Mouse (Mus musculus) c-Kit-positive CD71-negative TER-119-negative erythroid progenitor cells, embryonic 14.5 days (primary cell): ENCODE results near the gene Acbd6.
A peak's percentile ranks its signal among the peaks of the same experiment; 100 is the strongest.

ENCODE experiments used
- DNase-seq: peaks from one replicate; pipeline ENCODE4 v3.0.0-alpha.2; 2013; ENCODE audit warnings: low read depth

Gene Acbd6

DNA sequence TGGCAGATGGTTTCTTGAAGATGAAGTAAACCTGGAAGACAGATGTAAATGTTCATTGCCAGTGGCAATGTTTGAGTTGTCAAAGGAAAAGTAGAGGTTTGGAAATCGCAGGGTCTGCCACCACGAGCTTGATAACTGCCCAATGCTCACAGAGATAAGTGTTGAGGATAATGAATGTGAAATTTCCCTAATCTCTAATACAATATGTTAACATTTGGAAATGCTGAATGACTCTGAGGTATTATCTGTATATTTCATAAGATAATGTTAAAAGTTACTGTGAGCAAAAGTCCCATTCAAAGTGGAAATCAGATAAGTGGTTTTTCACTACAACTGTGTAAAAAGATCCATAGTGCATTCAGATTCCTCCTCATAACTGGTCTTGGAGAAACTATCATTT is 2.8 kb downstream of the Acbd6 start:
- DNase-seq = no peak

- no peak for DNase-seq
These were observed 4.3 kb downstream of the Acbd6 start for GRCm38 (mm10) chr1:155562206-155562605.

DNA sequence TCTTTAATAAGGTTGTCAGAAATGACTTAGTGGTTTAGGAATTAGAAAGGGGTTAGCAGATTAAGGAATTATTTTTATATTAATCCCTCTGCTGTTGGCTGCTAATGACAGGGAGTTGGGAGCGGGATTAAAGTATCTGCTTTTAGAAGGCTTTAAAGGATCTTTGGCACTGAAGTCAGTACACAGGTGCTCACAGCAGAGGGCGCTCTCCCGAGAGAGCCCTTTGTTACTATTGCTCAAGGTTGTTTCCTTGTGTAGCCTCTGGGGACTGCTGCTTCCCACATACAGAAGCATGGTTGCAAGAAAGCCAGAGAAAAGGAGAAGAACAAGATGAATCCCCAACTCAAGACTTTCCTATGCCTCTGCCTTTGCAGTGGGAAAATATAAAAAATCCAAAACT is 6.8 kb downstream of the Acbd6 start:
- peak; percentile 63 for DNase-seq

DNA sequence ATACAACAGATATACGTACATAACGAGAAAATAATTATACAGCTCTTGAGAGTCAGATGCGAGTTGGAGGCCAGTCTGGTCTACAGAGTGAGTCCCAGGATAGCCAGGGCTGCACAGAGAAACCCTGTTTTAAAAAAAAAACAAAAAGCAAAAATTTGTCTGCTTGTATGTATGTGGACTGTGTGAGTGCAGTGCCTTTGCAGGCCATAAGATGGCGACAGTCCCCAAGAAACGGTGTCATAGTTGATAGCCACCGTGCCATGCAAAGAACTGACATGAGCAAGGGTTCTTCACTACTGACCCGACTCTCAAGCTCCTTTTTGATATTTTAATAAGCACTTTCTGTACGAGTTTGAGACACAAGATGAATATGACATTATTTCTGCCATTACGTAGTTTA is 10.2 kb downstream of the Acbd6 start:
- no peak for DNase-seq

- DNase-seq = no peak
These were observed 11.4 kb downstream of the Acbd6 start for GRCm38 (mm10) chr1:155569340-155569739.

GRCm38 (mm10) chr1:155574966-155575673 is 17.2 kb downstream of the Acbd6 start:
- DNase-seq = no peak

- peak; percentile 73 for DNase-seq
These were observed 18.5 kb downstream of the Acbd6 start for GRCm38 (mm10) chr1:155576432-155576831.

- DNase-seq = no peak
These were observed 19.4 kb downstream of the Acbd6 start for GRCm38 (mm10) chr1:155577316-155577715.

DNA sequence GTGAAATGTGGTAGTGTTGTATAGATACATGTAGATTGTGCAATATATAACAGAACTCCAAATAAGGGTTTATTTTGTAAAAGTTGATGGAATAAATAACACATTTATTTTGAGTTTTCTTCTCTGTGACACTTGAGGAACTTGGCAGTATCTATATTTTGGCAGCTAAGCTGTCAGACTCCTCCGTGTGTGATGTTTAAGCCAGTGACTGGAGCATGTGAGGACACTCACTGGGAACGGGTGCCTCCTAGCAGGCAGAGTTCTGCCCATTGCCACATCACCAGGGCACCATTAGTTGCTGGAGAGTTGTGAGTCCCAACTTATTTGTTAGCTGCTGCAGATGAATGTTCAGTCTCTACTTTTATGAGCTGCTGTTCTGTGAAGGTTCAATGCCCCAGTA is 30.0 kb downstream of the Acbd6 start:
- DNase-seq = no peak

GRCm38 (mm10) chr1:155594141-155594540 is 36.2 kb downstream of the Acbd6 start:
- no peak for DNase-seq

DNA sequence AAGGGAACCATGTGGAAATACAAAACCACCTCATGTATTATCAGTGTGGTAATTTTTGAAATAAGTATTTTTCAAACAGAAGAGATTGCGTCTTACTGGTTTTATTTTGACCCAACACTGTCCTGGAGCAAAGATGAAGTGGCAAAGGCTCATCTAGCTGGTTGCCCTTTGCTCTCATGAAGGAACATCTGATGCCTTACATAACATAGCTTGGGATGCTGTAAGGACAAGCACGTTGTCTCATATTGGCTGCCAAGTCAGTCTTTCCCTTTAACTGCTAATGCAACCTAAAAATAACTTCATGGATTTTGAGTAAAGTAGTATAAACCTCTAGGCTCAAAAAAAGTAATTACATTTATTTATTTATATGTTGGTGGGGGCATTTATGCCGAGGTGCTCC is 38.7 kb downstream of the Acbd6 start:
- no peak for DNase-seq

GRCm38 (mm10) chr1:155604706-155605105 is 46.8 kb downstream of the Acbd6 start:
- no peak for DNase-seq

DNA sequence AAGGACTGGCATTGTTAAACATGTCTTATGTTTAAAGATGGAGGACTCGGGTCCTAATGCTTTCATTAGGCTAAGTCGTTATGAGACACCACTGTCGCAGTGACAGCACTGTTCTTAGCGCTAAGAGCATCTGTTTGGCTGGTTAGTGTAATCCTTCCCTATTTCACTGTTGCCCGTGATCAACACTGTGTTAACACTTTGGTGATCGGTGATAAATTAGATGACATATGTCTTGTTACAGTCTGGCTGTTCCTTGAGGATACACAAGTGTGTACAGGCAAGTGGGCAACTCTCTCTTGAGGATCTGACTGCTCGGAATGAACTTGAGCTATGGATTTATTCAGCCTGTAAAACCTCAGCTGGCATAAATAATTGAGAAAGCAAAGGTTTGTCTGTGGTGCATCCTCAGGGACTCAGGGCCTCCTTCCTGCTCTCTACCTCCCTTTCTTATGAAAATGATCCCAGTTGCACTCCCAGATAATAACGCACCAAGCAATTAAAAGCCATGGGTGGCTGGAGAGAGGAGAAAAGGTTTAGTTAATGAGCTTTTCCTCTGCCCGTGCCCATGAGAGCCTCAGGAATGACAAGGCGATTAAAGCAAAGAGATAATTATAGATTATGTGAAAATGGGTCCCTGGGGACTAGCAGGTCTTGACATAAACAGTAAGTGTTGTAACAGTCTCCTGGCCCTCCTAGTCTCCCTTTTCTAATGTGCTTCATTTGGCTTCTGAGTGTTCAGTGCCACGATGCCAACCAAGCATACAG is 47.7 kb downstream of the Acbd6 start:
- no peak for DNase-seq

DNA sequence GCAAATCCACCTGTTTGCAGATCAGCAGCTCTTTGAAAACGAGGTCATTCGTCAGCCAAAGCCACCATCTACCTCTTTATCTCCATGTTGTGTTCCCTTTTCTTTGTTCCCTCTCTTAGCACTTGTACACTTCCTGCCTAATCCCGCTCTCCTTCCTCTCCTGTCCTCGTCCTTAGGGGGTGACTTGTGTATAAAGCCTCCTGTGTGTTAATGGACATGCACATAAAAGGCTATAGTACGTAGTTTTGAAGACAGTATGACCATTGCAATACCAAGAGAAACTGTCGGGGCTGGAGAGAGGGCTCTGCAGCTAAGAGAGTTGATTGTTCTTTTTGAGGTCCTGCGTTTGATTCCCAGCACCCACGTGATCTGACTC is 48.2 kb downstream of the Acbd6 start:
- no peak for DNase-seq

DNA sequence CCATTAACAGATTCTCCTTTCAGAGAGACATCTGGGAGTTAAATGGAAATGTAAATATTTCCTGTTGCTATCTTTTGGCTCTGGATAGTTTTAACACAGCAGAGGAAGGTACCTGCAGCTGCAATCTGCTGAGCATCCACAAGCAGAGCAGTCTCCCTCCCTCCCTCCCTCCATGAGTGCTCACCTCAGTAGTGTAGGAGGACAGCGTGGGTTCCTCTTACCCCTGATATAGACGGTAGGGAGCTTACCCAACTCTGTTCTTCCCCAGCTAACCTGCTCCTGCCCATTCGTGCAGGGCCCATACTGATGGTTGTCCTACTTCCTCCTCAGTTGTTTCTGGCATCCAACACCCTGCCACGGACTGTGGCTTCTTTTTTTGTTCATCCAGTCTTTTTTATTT is 50.6 kb downstream of the Acbd6 start:
- DNase-seq = no peak

DNA sequence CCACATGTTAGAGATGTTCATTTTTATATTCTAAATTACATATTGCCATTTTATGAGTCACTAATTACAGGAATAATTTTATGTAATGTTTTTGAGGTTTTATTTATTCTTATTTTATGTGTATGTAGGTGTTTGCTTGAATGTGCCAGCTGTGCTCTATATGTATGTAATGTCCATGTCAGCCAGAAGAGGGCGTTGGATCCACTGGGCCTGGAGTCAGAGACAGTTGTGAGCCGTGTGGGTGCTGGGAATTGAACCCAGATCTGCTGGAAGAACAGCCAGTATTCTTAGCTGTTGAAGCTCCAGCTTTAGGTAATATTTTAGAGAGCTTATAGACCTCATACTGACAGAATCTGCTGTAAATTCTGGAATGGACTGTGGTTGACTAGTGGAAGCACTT is 56.5 kb downstream of the Acbd6 start:
- no peak for DNase-seq

- no peak for DNase-seq
These were observed 63.2 kb downstream of the Acbd6 start for GRCm38 (mm10) chr1:155621075-155621474.

GRCm38 (mm10) chr1:155623192-155623591 is 65.3 kb downstream of the Acbd6 start:
- no peak for DNase-seq

DNA sequence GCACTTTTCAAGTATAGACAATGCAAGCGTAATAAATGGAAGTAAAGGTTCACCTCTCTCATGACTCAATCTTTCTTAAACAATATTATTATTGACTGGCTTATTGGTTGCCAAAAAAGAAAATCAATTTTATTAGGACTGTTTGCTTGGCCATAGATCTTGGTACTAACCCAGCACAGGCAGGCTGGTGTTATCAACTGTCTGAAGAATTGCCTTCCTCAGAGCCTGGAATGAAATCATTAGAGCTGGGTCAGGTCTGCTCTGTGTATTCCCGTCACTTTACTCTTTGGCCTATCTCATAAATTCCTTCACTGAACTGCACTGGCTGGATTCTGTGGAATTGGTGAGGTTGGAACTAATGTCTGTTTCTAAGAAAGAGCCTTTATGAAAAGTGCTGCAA is 69.8 kb downstream of the Acbd6 start:
- DNase-seq = no peak

DNA sequence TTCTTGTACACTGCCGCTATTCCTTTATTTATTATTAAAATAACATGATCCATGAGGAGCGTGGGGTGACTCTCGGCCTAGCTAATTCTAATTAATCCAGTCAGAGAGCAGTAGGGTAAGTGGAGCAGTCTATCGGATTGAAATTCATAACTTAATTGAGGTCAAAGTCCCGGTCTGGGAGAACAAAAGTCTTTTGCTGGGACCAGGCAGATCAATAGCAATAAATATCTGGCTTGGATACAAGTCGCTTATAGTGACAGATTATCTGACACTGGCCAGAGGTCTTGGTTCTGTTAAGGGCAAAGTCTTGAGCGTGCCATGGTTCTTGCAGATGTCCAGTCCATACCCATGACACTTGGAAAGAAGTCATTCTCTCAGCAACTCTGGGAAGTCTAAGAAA is 78.7 kb downstream of the Acbd6 start:
- DNase-seq = no peak

- no peak for DNase-seq
These were observed 87.9 kb downstream of the Acbd6 start for GRCm38 (mm10) chr1:155645816-155646215.

DNA sequence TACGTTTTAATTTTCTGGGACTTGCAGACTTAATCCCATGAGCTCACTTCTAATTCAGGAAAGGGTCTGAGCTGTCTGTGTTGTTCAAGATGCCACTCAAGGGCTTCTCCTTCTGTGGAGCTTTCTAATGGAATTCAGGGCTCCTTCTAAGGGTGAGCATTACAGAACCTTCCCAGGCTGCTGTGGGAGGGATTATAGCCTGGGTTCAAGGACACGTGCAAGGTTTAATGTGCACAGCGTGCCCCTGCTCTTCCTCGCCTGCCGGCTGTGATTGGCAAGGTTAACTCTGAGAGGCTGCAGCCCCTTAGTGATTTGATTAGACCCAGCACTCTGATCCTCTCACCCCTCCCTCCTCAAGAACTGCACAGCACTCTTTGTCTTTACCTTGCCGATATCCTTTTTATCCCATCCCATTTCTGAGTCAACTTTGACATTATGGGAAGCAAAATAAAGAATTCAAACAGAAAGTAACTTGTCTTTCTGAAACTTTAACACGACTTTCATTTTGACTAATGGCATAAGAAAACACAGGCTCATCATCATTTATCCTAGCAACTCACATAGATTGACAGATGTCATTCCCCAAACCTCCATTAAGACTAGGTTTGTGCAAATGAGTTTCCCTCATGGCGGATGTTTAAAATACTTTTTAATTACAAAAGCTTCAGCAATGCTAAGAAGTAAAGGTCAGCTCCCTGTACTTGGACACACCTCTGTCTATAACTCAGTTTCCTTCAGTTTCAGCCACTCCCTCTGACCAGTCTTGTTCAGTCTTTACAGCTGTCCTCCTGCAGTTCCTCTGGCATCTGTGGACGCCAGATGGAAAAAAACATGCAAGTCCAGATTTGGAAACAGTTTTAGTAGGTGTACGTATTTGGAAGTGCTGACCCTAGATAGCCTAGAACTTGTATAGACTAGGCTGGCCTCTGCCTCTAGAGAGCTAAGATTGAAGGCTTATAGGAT is 88.7 kb downstream of the Acbd6 start:
- DNase-seq = no peak
